Mouse (Mus musculus) G1E (cell line): ENCODE data around the gene Tacc3.

Source experiments
- CTCF ChIP-seq: IDR thresholded peaks from 2 replicates; pipeline ENCODE4 v1.5.1; 2012; ENCODE audit warnings: low read depth, low read length, inconsistent platforms, mixed read lengths
- GATA1 ChIP-seq: IDR thresholded peaks from 2 replicates; pipeline ENCODE4 v1.6.1; 2012; ENCODE audit warnings: borderline replicate concordance, low read length, inconsistent platforms, mixed read lengths
- TAL1 ChIP-seq: conservative IDR thresholded peaks from 2 replicates; pipeline ENCODE4 v1.6.1; 2012; ENCODE audit warnings: low read depth, low read length, inconsistent platforms, mixed read lengths

- TF ChIP-seq CTCF (no peak), GATA1 (no peak), TAL1 (no peak)
Observed at GRCm38 (mm10) chr5:33689852-33690645, 32.1 kb downstream of the Tacc3 start.
